Mouse (Mus musculus): ENCODE results near the gene Ndufb6.

- TF ChIP-seq BHLHE40 (IDR thresholded peaks at IDR 0.05; ENCODE audit: low read depth, low read length) (no peak), CTCF (conservative IDR thresholded peaks at IDR 0.05 in 1 of 2, IDR thresholded peaks at IDR 0.05 in 1 of 2; ENCODE audit: low read depth in 2 of 2, low read length in 2 of 2) (no peak), ZNF384 (IDR thresholded peaks at IDR 0.05; ENCODE audit: low read depth, low read length) (no peak)
Observed at GRCm38 (mm10) chr4:40317404-40317803, 38.2 kb upstream of the Ndufb6 start.

Measured in CH12.LX (cell line).